ENCODE assay signal across 27 mouse cellular contexts in genomic region chr9:9960610-9961172, GRCm38 (mm10).
A peak's percentile ranks its signal among the peaks of the same experiment; 100 is the strongest.
DNase-seq lines count a peak whose midpoint lies in the region; ATAC-seq and TF ChIP-seq lines count a peak whose summit lies in the region.
"Had no signal": no experiment of that assay in that cellular context is flagged by ENCODE, and none has a peak within 500 bp of the region (broad histone marks: within the 10 kb centered on the region; RNA-seq: fewer than 3 reads in every experiment).

No protein-coding gene starts in this region.

- no peaks in the 10 kb centered on the region for H3K9me3 ChIP-seq in forebrain, embryonic 12.5 days
- H3K9me3 ChIP-seq in forebrain, embryonic 15.5 days, result no peaks in the 10 kb centered on the region
- H3K9me3 ChIP-seq: G1E; heart, embryonic 10.5 days; midbrain, embryonic 15.5 days had no signal

- no peaks in the 10 kb centered on the region for H3K4me1 ChIP-seq in forebrain, embryonic 12.5 days
- H3K4me1 ChIP-seq in forebrain, embryonic 15.5 days, result no peaks in the 10 kb centered on the region
- H3K4me1 ChIP-seq in liver, adult 2 months (ENCODE audit: control insufficient read depth, insufficient read depth, low read length), result no peaks in the 10 kb centered on the region
- H3K4me1 ChIP-seq: heart, embryonic 10.5 days; midbrain, embryonic 15.5 days had no signal

- H3K27ac ChIP-seq in forebrain, embryonic 12.5 days, result no peak overlapping the region
- H3K27ac ChIP-seq in forebrain, embryonic 15.5 days (replicated peaks), result no peak overlapping the region
- no peak overlapping the region for H3K27ac ChIP-seq in liver, adult 2 months (replicated peaks; ENCODE audit: insufficient read depth, low read depth, low read length)
- H3K27ac ChIP-seq: heart, embryonic 10.5 days; kidney, postnatal 0 days; macrophage; midbrain, embryonic 15.5 days had no signal

- H3K79me2 ChIP-seq in liver, adult 2 months (ENCODE audit: control insufficient read depth, insufficient read depth, low read length), result no peaks in the 10 kb centered on the region

- DNase-seq in liver, adult 2 months (ENCODE audit: extremely low read depth, low read depth, low spot score), result peak; percentile 8
- DNase-seq in liver, result no peak
- DNase-seq in forelimb bud, embryonic 11.5 days (ENCODE audit: low read depth, low spot score), result peak; percentile 13
- DNase-seq in heart, adult 8-10 months (ENCODE audit: low spot score), result no peak
- no peak for DNase-seq in gastrocnemius, adult 18-20 months (ENCODE audit: low spot score)
- DNase-seq: adrenal gland, adult 8-10 months; cerebellum, adult 8-10 months; cerebellum, postnatal 36 days; heart, postnatal 4 days; kidney, adult 2 months; left cerebral cortex, postnatal 4 days; liver, postnatal 0 days; right cerebral cortex, postnatal 4 days; thymus, postnatal 14 days had no signal

- no peak for TF ChIP-seq POLR2A in liver, adult 2 months (IDR thresholded peaks at IDR 0.05; ENCODE audit: extremely low read depth, insufficient read depth, low read length)

- H3K27me3 ChIP-seq in forebrain, embryonic 12.5 days, result peaks cover 4% of the 10 kb centered on the region; the same call in 1 of the 2 replicates
- H3K27me3 ChIP-seq in forebrain, embryonic 15.5 days, result peaks cover 5% of the 10 kb centered on the region; the same call in 1 of the 2 replicates
- no peaks in the 10 kb centered on the region for H3K27me3 ChIP-seq in liver, adult 2 months (ENCODE audit: control insufficient read depth, insufficient read depth, low read length)
- H3K27me3 ChIP-seq: midbrain, embryonic 15.5 days had no signal

- no peaks in the 10 kb centered on the region for H3K36me3 ChIP-seq in forebrain, embryonic 12.5 days (replicated peaks)
- no peaks in the 10 kb centered on the region for H3K36me3 ChIP-seq in forebrain, embryonic 15.5 days
- no peaks in the 10 kb centered on the region for H3K36me3 ChIP-seq in liver, adult 2 months (ENCODE audit: control insufficient read depth, insufficient read depth, low read length)
- H3K36me3 ChIP-seq: G1E; heart, embryonic 10.5 days; midbrain, embryonic 15.5 days had no signal

- H3K4me2 ChIP-seq in forebrain, embryonic 12.5 days, result no peak overlapping the region
- no peak overlapping the region for H3K4me2 ChIP-seq in forebrain, embryonic 15.5 days (replicated peaks)
- H3K4me2 ChIP-seq: liver, embryonic 11.5 days; midbrain, embryonic 15.5 days had no signal

- peak; percentile 39; the same call in 1 of the 2 replicates for ATAC-seq in forebrain, embryonic 12.5 days (ENCODE audit: low FRiP score)
- ATAC-seq in forebrain, embryonic 15.5 days (replicated peaks), result no peak
- ATAC-seq: activated CD4-positive, CD25-positive, alpha-beta regulatory T cell, adult 4 months; CD4-positive, CD25-positive, alpha-beta regulatory T cell, adult 4 months; liver, postnatal 0 days; lung, postnatal 0 days; midbrain, embryonic 15.5 days; Patski had no signal

- H3K9ac ChIP-seq in forebrain, embryonic 12.5 days, result no peak overlapping the region
- no peak overlapping the region for H3K9ac ChIP-seq in forebrain, embryonic 15.5 days (replicated peaks)
- H3K9ac ChIP-seq in liver, adult 2 months (ENCODE audit: low read depth, low read length), result no peak overlapping the region
- H3K9ac ChIP-seq: liver, postnatal 0 days; midbrain, embryonic 15.5 days had no signal

- no peak overlapping the region for H3K4me3 ChIP-seq in forebrain, embryonic 12.5 days (replicated peaks)
- H3K4me3 ChIP-seq in forebrain, embryonic 15.5 days, result no peak overlapping the region
- no peak overlapping the region for H3K4me3 ChIP-seq in liver, adult 2 months (ENCODE audit: insufficient read depth, low read depth, low read length)
- H3K4me3 ChIP-seq: heart, embryonic 10.5 days; midbrain, embryonic 15.5 days; myocyte had no signal

- no peak for TF ChIP-seq CTCF in liver, adult 2 months (IDR thresholded peaks at IDR 0.05; ENCODE audit: low read depth, low read length)

Comparison
In these comparisons a context has a peak if more than half of its experiments do, and no peak if none do; other contexts are left out.
1. DNase-seq: peak in liver, adult 2 months (single experiment) and forelimb bud, embryonic 11.5 days (single experiment); none in liver (single experiment), heart, adult 8-10 months (single experiment) and gastrocnemius, adult 18-20 months (single experiment).